ENCODE assay signal across 31 mouse cellular contexts in genomic region chr9:50433525-50433924, GRCm38 (mm10).
"Had no signal": no experiment of that assay in that cellular context is flagged by ENCODE, and none has a peak within 500 bp of the region (broad histone marks: within the 10 kb centered on the region; RNA-seq: fewer than 3 reads in every experiment).

No protein-coding gene starts in this region.

- H3K4me2 ChIP-seq: heart, embryonic 11.5 days; heart, embryonic 12.5 days; heart, embryonic 13.5 days; heart, embryonic 15.5 days; hindbrain, embryonic 12.5 days; hindbrain, embryonic 13.5 days; hindbrain, embryonic 14.5 days; hindbrain, embryonic 15.5 days; intestine, embryonic 15.5 days had no signal

- H3K9me3 ChIP-seq: heart, embryonic 10.5 days; heart, embryonic 12.5 days; heart, embryonic 13.5 days; heart, embryonic 15.5 days; hindbrain, embryonic 10.5 days; hindbrain, embryonic 12.5 days; hindbrain, embryonic 13.5 days; hindbrain, embryonic 15.5 days; intestine, embryonic 15.5 days had no signal

- H3K4me3 ChIP-seq: heart, embryonic 10.5 days; heart, embryonic 12.5 days; heart, embryonic 13.5 days; heart, embryonic 15.5 days; hindbrain, embryonic 10.5 days; hindbrain, embryonic 12.5 days; hindbrain, embryonic 13.5 days; hindbrain, embryonic 15.5 days; intestine, embryonic 15.5 days; layer of hippocampus, adult 2 months; left cerebral cortex, adult 2 months had no signal

- H3K9ac ChIP-seq: heart, embryonic 12.5 days; heart, embryonic 13.5 days; heart, embryonic 15.5 days; hindbrain, embryonic 12.5 days; hindbrain, embryonic 13.5 days; hindbrain, embryonic 14.5 days; hindbrain, embryonic 15.5 days; intestine, embryonic 15.5 days had no signal

- H3K4me1 ChIP-seq: heart, embryonic 12.5 days; heart, embryonic 15.5 days had no signal

- H3K36me3 ChIP-seq: heart, embryonic 10.5 days; heart, embryonic 12.5 days; heart, embryonic 13.5 days; heart, embryonic 15.5 days; hindbrain, embryonic 10.5 days; hindbrain, embryonic 12.5 days; hindbrain, embryonic 13.5 days; hindbrain, embryonic 15.5 days; intestine, embryonic 15.5 days had no signal

- DNase-seq: heart, postnatal 10 days; heart, postnatal 14 days; heart, postnatal 36 days; heart, postnatal 4 days; kidney, adult 11 months; kidney, adult 2 months; kidney, adult 8-10 months; kidney, adult 9 months; kidney, postnatal 10 days; kidney, postnatal 14 days; kidney, postnatal 36 days; layer of hippocampus, adult 9-11 months; layer of hippocampus, postnatal 36 days had no signal

- H3K27ac ChIP-seq: heart, embryonic 10.5 days; heart, embryonic 13.5 days; heart, embryonic 15.5 days; hindbrain, embryonic 10.5 days; hindbrain, embryonic 12.5 days; hindbrain, embryonic 13.5 days; hindbrain, embryonic 14.5 days; hindbrain, embryonic 15.5 days; hindbrain, postnatal 0 days; intestine, embryonic 15.5 days; layer of hippocampus, adult 2 months; left cerebral cortex, adult 2 months had no signal

- H3K27me3 ChIP-seq: hindbrain, embryonic 15.5 days; intestine, embryonic 15.5 days had no signal

- ATAC-seq: hindbrain, embryonic 16.5 days; hindbrain, postnatal 0 days; inflammation-experienced regulatory T-cells, adult 6 months; intestine, embryonic 15.5 days; intestine, embryonic 16.5 days; intestine, postnatal 0 days had no signal
